Mouse (Mus musculus) CH12.LX (cell line): Measurements from ENCODE around the gene Cst6.

Source experiments
- BHLHE40 ChIP-seq: IDR thresholded peaks from 2 replicates; pipeline ENCODE4 v1.6.1; 2011; ENCODE audit warnings: mild to moderate bottlenecking, low read depth, low read length, improper control_type of control experiment
- CHD2 ChIP-seq: IDR thresholded peaks from 2 replicates; pipeline ENCODE4 v1.6.1; 2011; ENCODE audit warnings: low read length, improper control_type of control experiment
- CTCF ChIP-seq, 2 experiments: IDR thresholded peaks in 1 of 2; conservative IDR thresholded peaks in 1 of 2; 2 replicates each; pipeline ENCODE4 v1.5.1; 2011 to 2012; ENCODE audit warnings: low read depth in 2 of 2, low read length in 2 of 2, improper control_type of control experiment in 1 of 2, inconsistent platforms in 1 of 2, mild to moderate bottlenecking in 1 of 2, moderate library complexity in 1 of 2
- EP300 ChIP-seq: IDR thresholded peaks from 2 replicates; pipeline ENCODE4 v1.6.1; 2011; ENCODE audit warnings: low read length, improper control_type of control experiment
- MXI1 ChIP-seq: IDR thresholded peaks from 2 replicates; pipeline ENCODE4 v1.6.1; 2011; ENCODE audit warnings: mild to moderate bottlenecking, low read depth, low read length, improper control_type of control experiment
- MYC ChIP-seq: IDR thresholded peaks from 2 replicates; pipeline ENCODE4 v1.6.1; 2011; ENCODE audit warnings: low read depth, mild to moderate bottlenecking, improper control_type of control experiment, low read length
- POLR2A ChIP-seq: IDR thresholded peaks from 2 replicates; pipeline ENCODE4 v1.6.1; 2011; ENCODE audit warnings: low read depth, mild to moderate bottlenecking, improper control_type of control experiment, low read length
- POLR2AphosphoS2 ChIP-seq: IDR thresholded peaks from 2 replicates; pipeline ENCODE4 v1.6.1; 2011; ENCODE audit warnings: low read depth, low read length, improper control_type of control experiment
- SMC3 ChIP-seq: IDR thresholded peaks from 2 replicates; pipeline ENCODE4 v1.6.1; 2011; ENCODE audit warnings: low read depth, low read length, improper control_type of control experiment
- TBP ChIP-seq: conservative IDR thresholded peaks from 2 replicates; pipeline ENCODE4 v1.6.1; 2011; ENCODE audit warnings: low read depth, low read length, improper control_type of control experiment

DNA sequence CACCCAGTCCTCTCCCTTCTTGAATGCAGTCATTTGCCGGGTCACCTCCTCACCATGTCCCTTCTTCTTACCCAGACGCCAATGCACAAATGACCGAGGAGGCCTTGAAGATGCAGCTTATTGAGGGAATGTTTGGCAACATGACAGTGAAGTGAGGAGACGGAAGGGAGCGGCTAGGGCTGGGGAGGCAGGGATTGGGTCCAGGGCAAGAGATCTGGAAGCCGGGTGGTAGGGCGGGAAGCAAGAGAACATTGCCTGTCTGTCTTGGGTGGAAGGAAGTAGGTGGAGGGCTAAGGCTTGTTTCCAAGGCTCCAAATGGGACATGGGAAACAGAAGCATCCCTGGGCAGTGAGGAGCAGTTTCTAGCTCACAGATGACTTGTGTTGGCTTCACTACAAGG is 8.0 kb downstream of the Cst6 start:
- TF ChIP-seq POLR2AphosphoS2 (no peak), CTCF (conservative IDR thresholded peaks at IDR 0.05 in 1 of 2, IDR thresholded peaks at IDR 0.05 in 1 of 2; ENCODE audit: low read depth in 2 of 2, low read length in 2 of 2) (no peak), BHLHE40 (no peak), POLR2A (no peak), EP300 (no peak), MXI1 (no peak), MYC (no peak), SMC3 (no peak), TBP (no peak), CHD2 (no peak)
